Mouse (Mus musculus) hindbrain, embryonic 13.5 days (tissue): ENCODE measurements around the gene Lipa. TPM values are rescaled to one million over a fixed set of nuclear protein-coding genes. Genes with fewer than 3 reads are reported as not detected.

ENCODE experiments used
- ATAC-seq: fragments of 200-750 bp; cut with Nextera tagmentation; 2 replicates; pipeline ENCODE4 v1.8.0; 2017; ENCODE audit warnings: moderate TSS enrichment; ENCODE audit not compliant: low FRiP score
- H3K27ac ChIP-seq: fragments of 300-500 bp; sonication (generic); 2 replicates; pipeline ENCODE4 v1.5.1; 2015; ENCODE audit warnings: inconsistent platforms, mild to moderate bottlenecking, moderate library complexity
- H3K27me3 ChIP-seq: fragments of 300-500 bp; sonication (generic); 2 replicates; pipeline ENCODE4 v1.6.1; 2015; ENCODE audit warnings: mild to moderate bottlenecking, inconsistent platforms
- H3K36me3 ChIP-seq: fragments of 300-500 bp; sonication (generic); 2 replicates; pipeline ENCODE4 v1.6.1; 2015; ENCODE audit warnings: mild to moderate bottlenecking, inconsistent platforms
- H3K4me1 ChIP-seq: fragments of 300-500 bp; sonication (generic); replicated peaks from 2 replicates; pipeline ENCODE4 v1.6.1; 2015; ENCODE audit warnings: inconsistent platforms
- H3K4me2 ChIP-seq: fragments of 300-500 bp; sonication (generic); 2 replicates; pipeline ENCODE4 v1.6.1; 2015; ENCODE audit warnings: inconsistent platforms, mild to moderate bottlenecking, moderate library complexity
- H3K4me3 ChIP-seq: fragments of 300-500 bp; sonication (generic); 2 replicates; pipeline ENCODE4 v1.5.1; 2015; ENCODE audit warnings: mild to moderate bottlenecking, inconsistent platforms
- H3K9ac ChIP-seq: fragments of 300-500 bp; sonication (generic); 2 replicates; pipeline ENCODE4 v1.6.1; 2015; ENCODE audit warnings: mild to moderate bottlenecking, inconsistent platforms
- H3K9me3 ChIP-seq: fragments of 300-500 bp; sonication (generic); 2 replicates; pipeline ENCODE4 v1.6.1; 2016; ENCODE audit warnings: inconsistent platforms
- WGBS: fragments of 180-500 bp; shearing (Covaris S2); methylation state at CpG from one replicate; pipeline ENCODE4 v1.1.7; 2015; 5-methylcytosine and 5-hydroxymethylcytosine counted together
- polyA plus RNA-seq: library from polyadenylated mRNA; unstranded; fragments of >200 nt; fragmentation: Nextera tagmentation; extraction: Ambion mirVana; gene quantifications from 2 replicates; pipeline ENCODE4 v1.2.1, GENCODE M21; 2015

Lipa gene
- polyA plus RNA-seq, 1 experiment from 2014 or later: 23.4 TPM

DNA sequence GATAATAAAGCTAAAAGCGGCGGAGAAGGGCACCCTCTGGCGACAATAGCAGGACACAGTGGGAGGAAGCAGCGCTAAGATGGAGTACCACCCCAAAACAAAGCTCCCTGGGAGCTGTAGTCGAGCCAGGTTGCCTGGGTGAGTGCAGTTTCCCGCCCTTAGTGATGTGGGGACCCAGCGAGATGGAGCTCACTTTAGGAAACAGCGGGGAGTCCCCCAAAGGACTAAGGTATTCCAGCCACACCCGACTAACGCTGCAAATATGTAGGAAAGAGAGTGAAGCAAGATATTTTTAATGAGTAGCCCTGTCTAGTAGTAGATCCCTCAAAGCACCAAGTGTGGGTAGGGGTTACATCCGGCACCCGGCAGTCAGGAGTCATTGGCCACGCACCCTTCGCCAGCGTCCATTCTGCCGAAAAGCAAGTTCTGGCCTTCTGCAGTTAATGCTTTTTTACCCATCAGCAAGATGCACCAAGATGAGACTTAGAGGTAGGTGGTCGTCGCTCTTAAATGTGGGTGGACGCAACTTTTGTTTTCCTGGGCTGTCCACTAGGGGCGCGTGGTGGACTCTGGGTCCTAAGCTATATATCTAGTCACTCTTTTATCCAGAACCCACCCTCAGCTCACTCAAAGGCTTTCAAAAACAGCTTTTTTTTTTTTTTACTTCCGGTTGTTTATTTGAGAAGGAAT is 23.4 kb upstream of the Lipa start, which contains the start of gene Ifit2:
Gene Ifit2 (plus strand): TSS at position 161 of the 690 bp plus-strand sequence.
- under 1% methylated on average over 22 of the region's 22 CpGs for WGBS
- Histone ChIP-seq H3K27ac (peak within 1 kb of the TSS; percentile 73; the same call in 1 of the 2 replicates), H3K9me3 (no peaks in the 10 kb centered on the region), H3K9ac (peak within 1 kb of the TSS; percentile 61), H3K4me1 (peaks cover 9% of the 10 kb centered on the region; the same call in 1 of the 2 replicates), H3K4me2 (peak within 1 kb of the TSS; percentile 68), H3K4me3 (peak within 1 kb of the TSS; percentile 51), H3K27me3 (no peaks in the 10 kb centered on the region), H3K36me3 (no peaks in the 10 kb centered on the region)
- peak; percentile 98 for ATAC-seq

DNA sequence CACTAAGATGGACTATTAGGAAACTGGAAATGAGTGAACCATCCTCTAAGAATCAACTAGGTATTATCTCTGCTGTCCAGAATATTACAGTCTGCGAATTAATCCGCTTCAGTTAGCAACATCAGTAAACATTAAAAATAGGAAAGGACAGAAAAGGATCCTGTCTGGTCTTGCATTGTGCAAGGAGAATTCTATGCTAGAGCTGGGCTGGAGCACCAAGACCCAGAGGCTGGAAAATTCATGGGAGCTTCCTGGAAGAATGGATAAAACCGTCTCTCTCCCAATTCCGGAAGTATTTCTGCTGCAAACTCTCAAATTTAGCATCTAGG is 22.9 kb upstream of the Lipa start:
- Histone ChIP-seq H3K9me3 (no peaks in the 10 kb centered on the region), H3K4me2 (peak overlapping the region; percentile 68), H3K9ac (peak overlapping the region; percentile 61), H3K36me3 (no peaks in the 10 kb centered on the region), H3K27ac (peak overlapping the region; percentile 73; the same call in 1 of the 2 replicates), H3K4me1 (peaks cover 9% of the 10 kb centered on the region; the same call in 1 of the 2 replicates), H3K4me3 (peak overlapping the region; percentile 51), H3K27me3 (no peaks in the 10 kb centered on the region)
- ATAC-seq: peak; percentile 14; the same call in 1 of the 2 replicates
- 31% methylated on average over 4 of the region's 4 CpGs for WGBS

DNA sequence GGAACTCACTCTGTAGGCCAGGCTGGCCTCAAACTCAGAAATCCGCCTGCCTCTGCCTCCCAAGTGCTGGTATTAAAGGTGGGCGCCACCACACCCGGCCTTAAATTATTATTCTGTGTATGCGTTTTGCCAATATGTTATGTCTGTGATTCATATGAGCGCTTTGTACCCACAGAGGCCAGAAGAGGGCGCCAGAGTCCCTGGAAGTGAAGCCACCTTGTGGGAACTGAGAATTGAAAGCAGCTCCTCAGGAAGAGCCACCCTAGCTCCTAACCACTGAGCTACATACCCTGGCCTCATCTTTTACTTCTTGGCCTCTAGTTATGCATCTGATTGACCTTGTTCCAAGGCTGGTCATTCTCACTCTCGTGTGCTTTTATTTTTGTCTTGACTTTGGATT is 20.7 kb upstream of the Lipa start:
- Histone ChIP-seq H3K4me2 (no peak overlapping the region), H3K9me3 (no peaks in the 10 kb centered on the region), H3K36me3 (no peaks in the 10 kb centered on the region), H3K9ac (no peak overlapping the region), H3K4me1 (peaks cover 9% of the 10 kb centered on the region; the same call in 1 of the 2 replicates), H3K27ac (no peak overlapping the region), H3K4me3 (no peak overlapping the region), H3K27me3 (no peaks in the 10 kb centered on the region)
- ATAC-seq: no peak
- WGBS: 27% methylated on average over 7 of the region's 7 CpGs

DNA sequence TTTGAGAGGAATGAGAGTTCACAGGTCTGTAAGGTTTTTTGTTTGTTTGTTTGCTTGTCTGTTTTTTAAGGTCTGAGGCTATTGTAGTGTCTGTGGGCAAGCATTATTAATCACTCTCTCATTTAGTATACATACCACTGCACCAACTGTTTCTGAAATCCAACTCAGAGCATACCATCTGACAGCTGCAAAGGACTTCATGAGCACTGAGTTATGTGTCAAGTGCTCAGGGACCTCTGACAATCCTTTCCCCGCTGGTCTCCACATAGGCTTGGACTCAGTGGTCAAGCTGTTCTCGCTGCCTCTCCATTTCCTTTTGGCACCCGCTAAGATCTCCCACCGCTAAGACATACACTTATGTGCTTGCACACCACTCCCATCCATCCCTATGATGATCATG is 18.9 kb upstream of the Lipa start:
- no peak overlapping the region for H3K4me2 ChIP-seq
- no peak for ATAC-seq
- no peaks in the 10 kb centered on the region for H3K27me3 ChIP-seq
- H3K36me3 ChIP-seq: no peaks in the 10 kb centered on the region
- no peak overlapping the region for H3K4me3 ChIP-seq
- no peak overlapping the region for H3K27ac ChIP-seq
- no peaks in the 10 kb centered on the region for H3K9me3 ChIP-seq
- peaks cover 5% of the 10 kb centered on the region; the same call in 1 of the 2 replicates for H3K4me1 ChIP-seq
- 89% methylated on average over 4 of the region's 4 CpGs for WGBS
- H3K9ac ChIP-seq: no peak overlapping the region

DNA sequence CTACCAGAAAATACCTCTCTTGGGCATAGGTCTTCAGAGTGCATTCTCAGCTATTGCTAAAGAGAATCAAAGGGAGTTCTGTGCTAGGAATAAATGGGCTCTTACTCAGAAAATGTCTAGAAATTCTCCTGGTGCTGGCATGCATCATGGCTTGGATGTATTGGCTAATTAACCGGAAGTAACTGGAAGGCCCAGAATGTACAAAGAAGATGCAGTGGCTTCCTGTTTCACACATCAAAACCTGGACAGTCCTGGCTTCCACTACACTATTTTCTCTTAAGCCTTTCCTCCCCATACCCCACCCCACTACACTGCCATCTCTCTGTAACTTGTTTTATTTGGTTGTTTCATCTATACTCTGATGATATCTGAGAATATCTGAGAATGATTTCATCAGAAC is 12.1 kb upstream of the Lipa start:
- no peak overlapping the region for H3K4me3 ChIP-seq
- H3K27ac ChIP-seq: no peak overlapping the region
- ATAC-seq: no peak
- H3K36me3 ChIP-seq: no peaks in the 10 kb centered on the region
- H3K4me1 ChIP-seq: no peaks in the 10 kb centered on the region
- no peak overlapping the region for H3K9ac ChIP-seq
- no peaks in the 10 kb centered on the region for H3K9me3 ChIP-seq
- no peak overlapping the region for H3K4me2 ChIP-seq
- H3K27me3 ChIP-seq: no peaks in the 10 kb centered on the region
- WGBS: 86% methylated on average over 1 of the region's 1 CpGs

DNA sequence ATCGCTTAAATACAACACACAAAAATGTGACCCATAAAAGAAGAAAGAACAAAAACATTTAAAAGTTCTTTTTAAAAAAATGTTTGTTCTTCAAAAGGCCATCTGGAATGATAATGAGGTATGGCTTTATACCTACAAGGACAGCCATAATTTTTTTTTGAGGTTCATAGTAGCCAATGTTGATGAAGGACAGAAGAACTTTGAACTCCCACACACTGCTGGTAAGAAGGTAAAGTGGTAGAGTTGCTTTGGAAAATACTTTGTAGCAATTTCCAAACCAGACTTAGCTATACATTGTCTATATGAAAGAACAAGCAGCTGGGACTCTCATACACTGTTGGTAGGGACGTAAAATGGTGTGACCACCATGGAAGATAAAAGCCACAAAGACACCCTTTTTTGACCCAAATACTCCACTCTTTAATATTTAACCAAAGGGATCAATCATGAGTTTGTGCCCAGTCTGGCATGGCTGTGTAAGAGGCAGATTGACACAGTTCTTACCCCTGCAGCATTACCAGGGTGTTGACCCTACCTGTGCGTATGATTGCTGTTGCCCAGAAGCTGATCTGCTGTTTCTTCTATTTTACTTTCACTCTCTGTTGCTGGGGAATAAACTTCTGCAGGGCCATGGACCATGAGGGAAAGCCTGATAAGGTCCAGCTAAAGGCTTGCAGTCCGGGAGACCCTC is 4.9 kb upstream of the Lipa start:
- H3K27ac ChIP-seq: no peak overlapping the region
- no peak overlapping the region for H3K9ac ChIP-seq
- no peak for ATAC-seq
- no peak overlapping the region for H3K4me3 ChIP-seq
- 92% methylated on average over 4 of the region's 4 CpGs for WGBS
- no peaks in the 10 kb centered on the region for H3K27me3 ChIP-seq
- H3K4me2 ChIP-seq: no peak overlapping the region
- H3K36me3 ChIP-seq: no peaks in the 10 kb centered on the region
- H3K4me1 ChIP-seq: no peaks in the 10 kb centered on the region
- H3K9me3 ChIP-seq: no peaks in the 10 kb centered on the region

DNA sequence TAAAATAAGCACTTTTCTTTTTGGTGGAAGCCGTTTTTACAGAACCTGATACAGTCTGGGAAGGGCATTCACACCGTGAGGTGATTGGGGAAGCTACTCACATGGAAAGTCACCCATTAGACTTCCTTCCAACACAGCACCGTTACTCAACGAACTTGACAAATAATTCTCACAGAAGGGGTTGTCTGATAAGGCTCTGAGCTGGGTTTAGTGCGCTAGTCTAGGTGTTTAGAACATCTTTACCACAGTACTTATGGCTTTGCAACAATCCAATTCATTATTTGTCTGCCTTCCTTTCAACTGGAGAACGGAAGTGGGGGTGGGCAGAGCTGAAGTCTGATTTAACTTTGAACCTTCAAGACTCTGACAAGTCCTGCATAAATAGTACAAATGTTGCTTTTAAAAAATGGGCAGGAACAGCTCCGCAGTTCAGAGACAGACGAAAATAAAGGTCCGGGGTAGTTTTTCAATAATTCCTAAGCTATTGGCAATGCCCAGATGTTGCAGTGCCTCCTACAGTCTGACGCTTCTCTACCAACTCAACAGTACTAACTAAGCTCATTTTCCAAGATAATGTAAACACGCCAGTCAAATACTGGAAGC is 852 bp downstream of the Lipa start:
- peaks cover 10% of the 10 kb centered on the region for H3K4me1 ChIP-seq
- WGBS: 45% methylated on average over 11 of the region's 11 CpGs
- peak overlapping the region; percentile 86 for H3K4me2 ChIP-seq
- H3K4me3 ChIP-seq: peak overlapping the region; percentile 67
- peak overlapping the region; percentile 74; the same call in 1 of the 2 replicates for H3K27ac ChIP-seq
- H3K36me3 ChIP-seq: no peaks in the 10 kb centered on the region; the same call in 1 of the 2 replicates
- no peak; the same call in 1 of the 2 replicates for ATAC-seq
- H3K27me3 ChIP-seq: no peaks in the 10 kb centered on the region
- H3K9me3 ChIP-seq: no peaks in the 10 kb centered on the region
- peak overlapping the region; percentile 81 for H3K9ac ChIP-seq

DNA sequence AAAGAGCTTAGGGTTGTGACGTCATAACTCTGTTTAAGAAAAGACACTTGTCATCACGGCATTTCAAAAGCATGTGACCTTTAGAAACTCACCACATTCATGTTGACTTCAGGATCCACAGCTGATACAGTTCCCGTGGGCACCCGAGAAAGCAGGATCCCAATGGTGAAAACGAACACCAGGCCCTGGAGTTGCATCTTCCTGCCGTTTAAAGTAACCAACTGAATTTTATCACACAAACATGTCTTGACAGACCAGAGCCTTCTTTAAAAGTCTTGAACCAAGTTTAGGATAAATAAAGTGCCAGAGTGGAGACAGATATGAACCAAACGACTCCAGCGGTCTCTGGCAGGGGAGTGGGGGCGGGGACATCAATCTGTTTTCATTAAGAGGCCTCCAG is 2.6 kb downstream of the Lipa start:
- WGBS: 73% methylated on average over 9 of the region's 9 CpGs
- Histone ChIP-seq H3K4me2 (no peak overlapping the region), H3K27ac (no peak overlapping the region), H3K27me3 (no peaks in the 10 kb centered on the region), H3K4me1 (peaks cover 10% of the 10 kb centered on the region), H3K9me3 (no peaks in the 10 kb centered on the region), H3K36me3 (peaks cover 5% of the 10 kb centered on the region; the same call in 1 of the 2 replicates), H3K9ac (no peak overlapping the region), H3K4me3 (no peak overlapping the region)
- ATAC-seq: no peak

DNA sequence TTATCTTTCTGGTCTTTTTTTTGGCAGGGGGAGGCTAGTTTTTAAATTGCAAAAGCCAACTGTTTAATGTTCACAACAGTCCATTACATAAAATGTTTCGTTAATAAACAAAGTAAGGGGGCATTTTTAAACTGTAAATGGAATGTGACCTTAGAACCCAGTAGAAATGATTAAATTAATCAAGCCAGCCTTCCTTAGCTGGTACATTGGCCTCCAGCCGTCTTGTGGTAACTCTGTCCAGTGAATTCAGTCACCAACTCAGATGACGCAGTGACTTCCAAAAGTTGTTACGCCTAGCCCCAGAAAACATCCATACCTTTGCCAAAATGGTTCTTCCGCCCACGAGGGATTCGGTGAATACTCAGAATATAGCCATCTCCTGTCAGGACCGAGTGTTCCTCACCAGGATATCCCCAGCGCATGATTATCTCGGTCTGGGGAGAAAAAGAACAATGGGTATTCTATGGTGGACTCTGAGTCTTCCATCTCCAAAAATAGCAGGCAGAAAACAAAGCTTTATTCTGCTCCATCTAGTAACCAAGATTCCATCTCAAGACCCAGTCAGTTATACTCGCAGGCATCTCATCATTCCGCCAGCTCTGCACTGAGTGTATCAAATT is 4.1 kb downstream of the Lipa start:
- Histone ChIP-seq H3K4me2 (no peak overlapping the region), H3K9me3 (no peaks in the 10 kb centered on the region), H3K4me1 (peaks cover 10% of the 10 kb centered on the region), H3K27me3 (no peaks in the 10 kb centered on the region), H3K36me3 (peaks cover 12% of the 10 kb centered on the region; the same call in 1 of the 2 replicates), H3K4me3 (no peak overlapping the region), H3K9ac (no peak overlapping the region), H3K27ac (no peak overlapping the region)
- no peak for ATAC-seq
- WGBS: 72% methylated on average over 12 of the region's 12 CpGs

DNA sequence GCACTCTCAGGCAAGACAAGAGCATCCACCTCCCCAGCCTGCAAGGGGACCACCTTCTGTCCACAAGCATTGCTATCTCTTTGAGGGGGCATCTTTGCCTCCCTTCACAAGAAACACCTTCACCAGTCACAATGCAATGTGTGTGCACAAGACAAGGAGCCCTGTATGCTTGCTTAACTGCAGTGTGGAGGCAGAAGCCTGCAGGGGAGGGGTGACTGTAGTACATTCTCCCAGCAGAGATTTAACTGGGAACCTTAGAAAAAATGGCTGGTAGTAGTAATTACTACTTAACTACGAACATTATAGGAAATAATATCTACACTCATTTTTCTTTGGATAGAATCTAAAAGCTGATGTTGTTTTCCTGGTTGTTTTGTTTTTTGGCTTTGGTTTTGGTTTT is 5.3 kb downstream of the Lipa start:
- Histone ChIP-seq H3K4me3 (no peak overlapping the region), H3K27me3 (no peaks in the 10 kb centered on the region), H3K4me2 (no peak overlapping the region), H3K9me3 (no peaks in the 10 kb centered on the region), H3K36me3 (peaks cover 15% of the 10 kb centered on the region; the same call in 1 of the 2 replicates), H3K9ac (no peak overlapping the region), H3K4me1 (peaks cover 10% of the 10 kb centered on the region), H3K27ac (no peak overlapping the region)
- WGBS: 86% methylated on average over 1 of the region's 1 CpGs
- ATAC-seq: no peak

DNA sequence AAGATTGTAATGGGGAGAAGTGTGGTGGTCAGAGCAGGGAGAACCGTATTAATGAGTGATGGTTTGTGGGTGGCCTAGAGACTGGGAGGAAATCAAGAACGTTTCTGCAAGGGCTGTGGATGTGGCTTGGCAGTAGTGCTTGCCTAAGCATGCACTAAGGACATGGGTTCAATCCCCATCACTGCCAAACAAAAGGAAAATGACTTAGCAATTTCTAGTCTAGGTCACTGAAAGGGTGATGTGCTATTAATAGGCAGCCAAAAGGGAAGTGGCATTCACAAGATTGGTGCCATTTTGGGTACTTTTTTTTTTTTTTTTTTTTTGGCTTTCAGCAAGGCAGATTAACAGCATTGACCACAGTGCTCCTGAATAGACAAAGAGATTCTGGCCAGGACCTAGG is 5.9 kb downstream of the Lipa start:
- no peak overlapping the region for H3K4me3 ChIP-seq
- no peak overlapping the region for H3K9ac ChIP-seq
- no peak for ATAC-seq
- no peak overlapping the region for H3K27ac ChIP-seq
- no peaks in the 10 kb centered on the region for H3K27me3 ChIP-seq
- H3K9me3 ChIP-seq: no peaks in the 10 kb centered on the region
- peaks cover 4% of the 10 kb centered on the region for H3K4me1 ChIP-seq
- H3K36me3 ChIP-seq: peaks cover 15% of the 10 kb centered on the region; the same call in 1 of the 2 replicates
- 73% methylated on average over 2 of the region's 2 CpGs for WGBS
- no peak overlapping the region for H3K4me2 ChIP-seq

DNA sequence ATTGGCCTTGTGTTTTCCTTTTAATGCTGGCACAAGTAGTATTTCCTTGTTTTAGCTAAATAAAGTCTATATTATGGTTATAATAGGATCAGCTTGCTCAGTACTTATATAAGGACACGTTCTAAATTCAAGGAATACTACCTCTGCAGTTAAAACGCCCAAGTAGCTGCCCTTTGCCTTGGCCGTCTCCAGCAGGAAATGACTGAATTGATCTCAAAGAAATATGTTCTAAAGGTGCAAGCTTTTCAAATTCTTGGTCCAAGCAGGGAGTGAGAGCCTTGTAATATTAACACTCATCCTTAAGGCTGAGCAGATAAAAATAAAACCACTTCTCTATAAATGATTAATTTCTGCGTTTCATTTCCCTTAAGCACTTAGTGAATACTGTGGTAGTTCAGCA is 7.2 kb downstream of the Lipa start:
- Histone ChIP-seq H3K4me3 (no peak overlapping the region), H3K27ac (no peak overlapping the region), H3K9ac (no peak overlapping the region), H3K4me1 (no peaks in the 10 kb centered on the region), H3K4me2 (no peak overlapping the region), H3K36me3 (peaks cover 15% of the 10 kb centered on the region; the same call in 1 of the 2 replicates), H3K9me3 (no peaks in the 10 kb centered on the region), H3K27me3 (no peaks in the 10 kb centered on the region)
- 88% methylated on average over 4 of the region's 4 CpGs for WGBS
- ATAC-seq: no peak
